Mouse (Mus musculus) megakaryocyte-erythroid progenitor cell, adult 5-6 weeks (primary cell): ENCODE data around the gene Fam222a. TPM values are rescaled to one million over a fixed set of nuclear protein-coding genes. Genes with fewer than 3 reads are reported as not detected.

ENCODE experiments used
- ATAC-seq: replicated peaks from 2 replicates; pipeline ENCODE4 v1.8.0; 2016; ENCODE audit warnings: mild to moderate bottlenecking, inconsistent platforms; ENCODE audit not compliant: severe bottlenecking, poor library complexity, low FRiP score, low TSS enrichment
- total RNA-seq, 2 experiments: library from RNA; stranded (forward) in 1 of 2; stranded (reverse) in 1 of 2; fragments of 200-1000, 215-1000 nt in 1 of 2; fragments of >200 nt in 1 of 2; fragmentation: Nextera tagmentation in 1 of 2; gene quantifications; 2 replicates each; pipeline ENCODE4 v1.2.3; 2014 to 2017

The Fam222a gene
- total RNA-seq, 2 experiments from 2014 or later: 1.2 TPM; not detected in 1

- ATAC-seq: no peak
These were observed 77.1 kb downstream of the Fam222a start for GRCm38 (mm10) chr5:114644918-114645317.

- no peak for ATAC-seq
These were observed 78.1 kb downstream of the Fam222a start for GRCm38 (mm10) chr5:114645916-114646315.

GRCm38 (mm10) chr5:114647211-114647974, 79.6 kb downstream of the Fam222a start:
- peak; percentile 72 for ATAC-seq

GRCm38 (mm10) chr5:114648728-114649311, 81.0 kb downstream of the Fam222a start:
- ATAC-seq: no peak

GRCm38 (mm10) chr5:114651002-114651401, 83.2 kb downstream of the Fam222a start:
- no peak for ATAC-seq

- ATAC-seq: no peak
These were observed 83.6 kb downstream of the Fam222a start for GRCm38 (mm10) chr5:114651449-114651848.

- no peak for ATAC-seq
These were observed 86.0 kb downstream of the Fam222a start for GRCm38 (mm10) chr5:114653656-114654437.

- ATAC-seq: no peak
These were observed 87.9 kb downstream of the Fam222a start for GRCm38 (mm10) chr5:114655721-114656120.

GRCm38 (mm10) chr5:114656305-114656704, 88.5 kb downstream of the Fam222a start:
- no peak for ATAC-seq

- no peak for ATAC-seq
These were observed 89.6 kb downstream of the Fam222a start for GRCm38 (mm10) chr5:114657426-114657825.

- ATAC-seq: no peak
These were observed 90.4 kb downstream of the Fam222a start, which contains the start of gene Trpv4 for GRCm38 (mm10) chr5:114658255-114658654. Gene Trpv4, minus strand, starts transcription at chr5:114658421.

- no peak for ATAC-seq
These were observed 93.2 kb downstream of the Fam222a start for GRCm38 (mm10) chr5:114661029-114661428.

Other genes with a start within 250 kb of the Fam222a start
- gene Kctd10, start 187.5 kb upstream of the Fam222a start, total RNA-seq (2014; fragmentation: Nextera tagmentation): 33.3 and 36.1 TPM in 2 replicates
- 38.8 and 45.1 TPM in 2 replicates for gene Kctd10, start 187.5 kb upstream of the Fam222a start, total RNA-seq (2017)
- 39.5 and 50.3 TPM in 2 replicates for gene Ube3b, start 187.4 kb upstream of the Fam222a start, total RNA-seq (2014; fragmentation: Nextera tagmentation)
- gene Ube3b, start 187.4 kb upstream of the Fam222a start, total RNA-seq (2017): 16.6 and 17.3 TPM in 2 replicates
- 7.5 and 8.3 TPM in 2 replicates for gene Mmab, start 124.0 kb upstream of the Fam222a start, total RNA-seq (2014; fragmentation: Nextera tagmentation)
- 9.5 and 9.9 TPM in 2 replicates for gene Mmab, start 124.0 kb upstream of the Fam222a start, total RNA-seq (2017)
- 9.4 and 10.1 TPM in 2 replicates for gene Mvk, start 123.7 kb upstream of the Fam222a start, total RNA-seq (2014; fragmentation: Nextera tagmentation)
- 6.3 and 7.4 TPM in 2 replicates for gene Mvk, start 123.7 kb upstream of the Fam222a start, total RNA-seq (2017)
- 0.15 and 0.20 TPM in 2 replicates for gene Trpv4, start 90.4 kb downstream of the Fam222a start, total RNA-seq (2014; fragmentation: Nextera tagmentation)
- 0.52 TPM in 1 of 2 replicates, not detected in the other for gene Trpv4, start 90.4 kb downstream of the Fam222a start, total RNA-seq (2017)
- gene Gltp, start 123.0 kb downstream of the Fam222a start, total RNA-seq (2014; fragmentation: Nextera tagmentation): 56.0 and 67.5 TPM in 2 replicates
- gene Gltp, start 123.0 kb downstream of the Fam222a start, total RNA-seq (2017): 29.3 and 35.2 TPM in 2 replicates
- gene Tchp, start 139.7 kb downstream of the Fam222a start, total RNA-seq (2014; fragmentation: Nextera tagmentation): 19.9 and 20.3 TPM in 2 replicates
- 11.8 and 16.3 TPM in 2 replicates for gene Tchp, start 139.7 kb downstream of the Fam222a start, total RNA-seq (2017)
- 351 and 396 TPM in 2 replicates for gene Ankrd13a, start 206.7 kb downstream of the Fam222a start, total RNA-seq (2014; fragmentation: Nextera tagmentation)
- 330 and 379 TPM in 2 replicates for gene Ankrd13a, start 206.7 kb downstream of the Fam222a start, total RNA-seq (2017)
- gene Git2, start 207.5 kb downstream of the Fam222a start, total RNA-seq (2014; fragmentation: Nextera tagmentation): 81.5 and 99.6 TPM in 2 replicates
- 45.2 and 48.5 TPM in 2 replicates for gene Git2, start 207.5 kb downstream of the Fam222a start, total RNA-seq (2017)